Mouse (Mus musculus) bone marrow macrophage, adult 2 months (primary cell): Measurements from ENCODE around the gene 2200002J24Rik.

ENCODE experiments used
- CTCF ChIP-seq: IDR thresholded peaks from 2 replicates; pipeline ENCODE4 v1.5.1; 2012; ENCODE audit warnings: low read depth, mild to moderate bottlenecking, low read length, moderate library complexity
- POLR2A ChIP-seq: IDR thresholded peaks from 2 replicates; pipeline ENCODE4 v1.6.1; 2012; ENCODE audit warnings: mild to moderate bottlenecking, low read depth, low read length, borderline replicate concordance

DNA sequence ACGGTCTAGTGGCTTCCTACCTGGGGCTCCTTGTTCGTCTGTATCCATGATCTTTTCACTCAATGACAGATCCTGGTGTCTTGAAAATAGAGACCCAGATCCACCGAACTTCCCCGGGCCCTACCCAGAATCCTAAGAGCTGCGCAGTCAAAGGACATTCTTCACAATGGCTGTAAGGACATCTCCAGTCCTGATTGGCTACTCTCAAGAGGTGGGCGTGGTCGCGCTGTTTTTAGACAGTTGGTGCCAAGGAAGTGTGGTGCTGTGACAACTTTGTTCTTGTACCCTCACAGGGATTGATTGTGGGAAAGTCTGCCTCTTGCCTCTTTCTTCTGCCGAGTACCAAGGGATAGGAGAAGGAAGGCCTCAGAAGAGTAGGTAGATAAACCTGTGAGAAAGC, 27.2 kb upstream of the 2200002J24Rik start, which contains the start of gene Pmis2:
- TF ChIP-seq CTCF, result no peak
- TF ChIP-seq POLR2A, result no peak
